Mouse (Mus musculus) monocyte, adult 5-6 weeks (primary cell): ENCODE measurements around the gene Rdh1. TPM values are rescaled to one million over a fixed set of nuclear protein-coding genes. Genes with fewer than 3 reads are reported as not detected.

ENCODE experiments used
- ATAC-seq: fragments of 153-309, 156-312 bp; replicated peaks from 2 replicates; pipeline ENCODE4 v1.8.0; 2017; ENCODE audit warnings: mild to moderate bottlenecking; ENCODE audit not compliant: low TSS enrichment, insufficient number of reproducible peaks, severe bottlenecking, poor library complexity, low FRiP score
- total RNA-seq: library from RNA; stranded (forward); fragments of 200-1000, 200-491, 200-594 nt; gene quantifications from 3 replicates; pipeline ENCODE4 v1.2.3, GENCODE M21; 2017

Rdh1 gene
- not detected in 3 replicates for total RNA-seq

- ATAC-seq = no peak
Measured at GRCm38 (mm10) chr10:127759181-127760110, at the start of gene Rdh1, which contains the start of gene Rdh16f1. TSS of gene Rdh1 (plus strand) at chr10:127759721. TSS of gene Rdh16f1 (plus strand) at chr10:127759787.

DNA sequence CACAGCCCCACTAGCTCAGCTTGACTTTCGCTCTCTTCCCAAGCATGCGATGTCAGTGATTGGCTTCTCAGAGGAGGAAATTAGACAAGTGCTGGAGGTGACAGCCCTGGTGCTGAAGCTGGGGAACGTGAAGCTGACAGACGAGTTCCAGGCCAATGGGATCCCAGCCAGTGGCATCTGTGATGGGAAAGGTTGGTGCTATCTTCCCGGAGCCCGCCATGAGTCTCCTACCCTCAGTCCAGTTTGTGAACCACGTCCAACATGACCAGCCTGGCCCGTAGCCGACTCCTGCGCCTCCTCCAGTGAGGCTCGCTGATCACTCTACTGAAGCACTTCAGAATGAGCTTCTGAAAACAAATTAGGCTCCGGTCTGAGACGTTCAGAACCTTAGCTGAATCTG is 49.2 kb upstream of the Rdh1 start:
- ATAC-seq = no peak

GRCm38 (mm10) chr10:127712736-127713135 is 46.8 kb upstream of the Rdh1 start:
- no peak for ATAC-seq

DNA sequence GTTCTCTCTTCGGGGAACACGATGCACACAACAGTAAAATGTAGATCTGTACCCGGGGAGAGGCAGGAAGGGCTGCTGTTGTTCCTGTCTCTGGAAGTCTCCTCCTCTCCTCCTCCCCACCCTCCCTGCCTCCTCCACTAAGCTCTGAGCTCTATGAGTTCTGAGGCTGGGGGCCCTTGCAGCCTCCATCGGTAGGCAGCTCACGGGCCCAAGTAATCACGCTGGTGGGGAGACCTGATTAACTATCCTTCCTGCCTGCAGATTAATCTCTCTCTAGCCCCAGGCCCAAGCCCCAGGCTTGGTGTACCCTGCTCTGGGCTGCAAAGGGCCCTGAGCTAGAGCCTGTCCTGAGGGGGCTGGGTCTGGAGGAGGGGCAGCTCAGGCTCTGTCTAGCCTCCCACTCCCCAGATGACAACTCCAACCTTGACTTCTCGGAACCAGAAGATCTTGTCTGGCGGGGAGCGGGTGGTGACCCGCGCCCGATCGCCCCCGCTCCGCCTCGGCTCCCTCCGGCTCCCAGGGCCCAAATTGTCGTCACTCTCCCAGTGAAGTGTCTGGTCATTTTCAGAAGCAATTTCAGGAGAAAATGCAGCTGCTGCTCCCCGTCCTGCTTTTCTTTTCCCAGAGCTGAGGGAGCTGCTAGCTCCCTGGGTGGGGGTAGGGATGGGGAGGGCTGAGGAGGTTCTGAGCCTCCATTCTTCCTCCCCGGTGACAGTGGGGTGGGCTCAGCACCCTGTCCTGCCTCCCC is 37.7 kb upstream of the Rdh1 start:
- ATAC-seq = no peak

- ATAC-seq = no peak
Measured at GRCm38 (mm10) chr10:127724178-127724577, 35.3 kb upstream of the Rdh1 start, which contains the start of gene Tac2. TSS of gene Tac2 (plus strand) at chr10:127724478.

- no peak for ATAC-seq
Measured at GRCm38 (mm10) chr10:127725136-127725535, 34.4 kb upstream of the Rdh1 start.

GRCm38 (mm10) chr10:127728437-127728836 is 31.1 kb upstream of the Rdh1 start:
- no peak for ATAC-seq

GRCm38 (mm10) chr10:127730285-127730932 is 29.1 kb upstream of the Rdh1 start:
- ATAC-seq = no peak

DNA sequence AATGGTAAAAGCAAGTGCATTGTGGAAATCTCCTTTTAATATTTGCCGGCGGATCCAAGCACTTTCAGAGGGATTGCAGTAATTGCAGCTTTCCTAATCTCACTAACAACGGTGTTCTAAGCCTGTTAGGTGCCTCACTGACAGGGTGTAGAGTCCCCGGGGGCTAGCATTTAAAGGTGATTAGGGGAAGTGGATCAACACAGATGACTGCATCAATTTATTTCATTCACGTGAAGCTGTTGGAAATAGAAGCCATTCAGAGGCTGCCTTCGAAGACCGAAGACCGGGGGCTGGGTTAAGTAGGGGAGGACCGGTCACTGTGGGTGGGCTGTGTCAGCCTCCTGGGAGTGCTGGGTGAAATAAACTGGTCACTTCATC is 28.6 kb upstream of the Rdh1 start:
- no peak for ATAC-seq

GRCm38 (mm10) chr10:127731397-127731796 is 28.1 kb upstream of the Rdh1 start:
- ATAC-seq = peak; percentile 37; the same call in 1 of the 2 replicates

- no peak for ATAC-seq
Measured at GRCm38 (mm10) chr10:127734434-127734833, 25.1 kb upstream of the Rdh1 start.

- 0 out of 2 replicates have a peak, but pooled peaks have one; percentile 2 for ATAC-seq
Measured at GRCm38 (mm10) chr10:127736266-127736665, 23.3 kb upstream of the Rdh1 start.

DNA sequence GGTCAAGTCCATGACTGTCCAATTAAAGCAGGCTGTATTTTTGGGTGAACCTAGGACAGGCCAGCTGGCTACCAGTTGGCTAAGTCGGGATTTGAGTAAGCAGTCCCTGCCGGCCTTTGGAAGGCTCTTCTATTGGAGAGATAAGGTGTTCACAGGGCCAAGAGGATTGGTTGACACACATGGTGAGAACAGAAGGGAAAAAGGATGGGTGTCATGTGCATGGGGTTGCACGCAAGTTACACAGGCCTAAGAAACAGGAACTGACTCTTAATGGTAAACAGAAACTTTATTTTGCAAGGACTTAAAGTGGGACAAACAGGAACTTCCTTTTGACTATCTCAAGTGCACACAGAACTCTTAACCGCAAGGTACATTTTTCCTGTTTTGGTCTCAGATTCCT is 22.6 kb upstream of the Rdh1 start:
- peak; percentile 63 for ATAC-seq

DNA sequence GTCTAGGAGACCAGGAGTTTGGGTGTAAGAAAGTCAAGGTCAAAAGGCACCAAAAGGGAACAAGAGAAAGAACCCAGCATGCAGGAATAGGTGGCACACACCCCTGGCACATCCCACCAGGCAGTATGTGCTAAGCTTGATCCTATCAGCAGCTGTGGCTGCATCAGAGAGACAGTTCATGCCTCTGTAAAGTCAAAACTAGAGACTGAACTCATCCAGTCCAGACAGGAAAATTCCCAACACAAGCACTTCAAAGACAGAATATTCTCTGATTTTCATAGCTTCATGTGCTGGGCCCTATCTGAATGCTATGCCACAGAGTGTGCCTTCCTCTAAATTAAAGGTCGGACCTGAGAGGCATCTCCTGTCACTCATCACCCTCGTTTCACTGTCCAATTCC is 22.0 kb upstream of the Rdh1 start:
- ATAC-seq = no peak

- ATAC-seq = no peak
Measured at GRCm38 (mm10) chr10:127738151-127738882, 21.2 kb upstream of the Rdh1 start.

DNA sequence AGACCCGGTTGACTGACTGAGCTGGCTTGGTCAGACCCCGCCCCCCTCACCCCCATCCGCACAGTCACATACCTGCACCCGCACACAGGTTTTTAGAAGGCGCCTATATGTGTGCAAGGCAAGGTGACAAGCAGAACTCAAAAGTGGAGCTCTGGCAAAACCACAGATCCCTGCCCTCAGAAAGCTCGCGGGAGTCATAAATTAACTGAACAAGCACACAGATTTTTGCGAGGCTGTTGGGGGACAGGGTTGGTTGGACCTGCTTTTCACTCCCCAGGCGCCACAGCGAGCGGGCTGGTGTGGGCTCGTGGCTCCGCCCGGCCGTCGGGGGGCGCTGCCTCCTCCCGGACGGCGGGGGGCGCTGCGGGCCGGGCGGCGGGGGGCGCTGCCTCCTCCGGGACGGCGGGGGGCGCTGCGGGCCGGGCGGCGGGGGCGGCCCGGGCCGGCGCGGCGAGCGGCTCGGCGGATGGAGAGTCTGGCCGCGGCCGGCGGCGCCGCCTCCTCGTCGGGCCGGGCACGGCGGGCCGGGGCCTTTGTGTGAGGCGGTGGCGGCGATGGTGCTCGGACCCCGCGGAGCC is 20.3 kb upstream of the Rdh1 start, which contains the start of gene Zbtb39:
Zbtb39 (plus strand) TSS at position 456 of the 578 bp plus-strand sequence.
- ATAC-seq = no peak

DNA sequence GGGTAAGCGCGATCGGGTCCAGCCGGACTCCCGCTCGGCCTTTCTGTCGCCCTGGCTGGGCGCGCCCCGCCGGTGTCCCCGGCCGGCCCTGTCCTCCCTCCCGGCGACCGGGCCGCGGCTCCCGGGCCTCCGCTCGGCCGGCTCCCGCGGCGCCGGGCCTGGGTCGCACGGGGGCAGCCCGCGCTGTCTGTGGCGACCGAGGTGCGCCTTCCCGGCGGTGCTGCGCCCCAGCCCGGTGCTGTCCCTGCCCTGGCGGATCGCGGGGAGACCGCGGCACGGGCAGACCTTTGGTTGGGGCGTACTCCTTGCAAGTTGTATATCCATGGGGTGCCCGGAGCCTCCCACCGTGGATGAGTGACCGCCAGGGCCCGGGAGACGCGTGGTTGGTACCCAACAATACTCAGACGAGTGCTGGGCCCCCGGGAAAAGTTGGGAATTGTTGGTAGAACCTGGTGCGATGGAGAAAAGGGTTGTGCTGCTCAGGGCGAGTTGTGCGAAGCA is 19.8 kb upstream of the Rdh1 start:
- ATAC-seq = no peak

GRCm38 (mm10) chr10:127744661-127745060 is 14.9 kb upstream of the Rdh1 start:
- ATAC-seq = no peak
